Mouse (Mus musculus) liver, embryonic 14.5 days (tissue): ENCODE data around the gene Tarsl2. TPM values are rescaled to one million over a fixed set of nuclear protein-coding genes. Genes with fewer than 3 reads are reported as not detected.

Source experiments
- ATAC-seq: fragments of 200-750 bp; cut with Nextera tagmentation; 2 replicates; pipeline ENCODE4 v1.8.0; 2017; ENCODE audit warnings: moderate number of reproducible peaks, mild to moderate bottlenecking, moderate library complexity; ENCODE audit not compliant: insufficient read depth
- DNase-seq, 3 experiments: peaks; one replicate each; pipeline ENCODE4 v3.0.0-alpha.2; 2012 to 2013; ENCODE audit warnings: low read depth in 3 of 3, low spot score in 3 of 3
- H3K27ac ChIP-seq: fragments of 300-500 bp; sonication (generic); 2 replicates; pipeline ENCODE4 v1.5.1; 2014; ENCODE audit warnings: moderate library complexity, mild to moderate bottlenecking, control low read depth, inconsistent platforms
- H3K27me3 ChIP-seq: fragments of 300-500 bp; sonication (generic); 2 replicates; pipeline ENCODE4 v1.6.1; 2014; ENCODE audit warnings: mild to moderate bottlenecking, low read length, moderate library complexity; ENCODE audit not compliant: control insufficient read depth, insufficient read depth
- H3K36me3 ChIP-seq: fragments of 300-500 bp; sonication (generic); replicated peaks from 2 replicates; pipeline ENCODE4 v1.6.1; 2014; ENCODE audit warnings: low read depth; ENCODE audit not compliant: control insufficient read depth, insufficient read depth
- H3K4me1 ChIP-seq, 2 experiments: fragments of 200-500 bp in 1 of 2; fragments of 300-500 bp in 1 of 2; sonication (generic) in 1 of 2; replicated peaks; 2 replicates each; pipeline ENCODE4 v1.6.1; 2012 to 2014; ENCODE audit warnings: antibody characterized with exemption in 1 of 2, inconsistent platforms in 1 of 2, low read length in 1 of 2; ENCODE audit not compliant: control insufficient read depth in 2 of 2, insufficient read depth in 2 of 2
- H3K4me2 ChIP-seq: fragments of 300-500 bp; sonication (generic); 2 replicates; pipeline ENCODE4 v1.6.1; 2014; ENCODE audit warnings: low read depth, mild to moderate bottlenecking, control low read depth, moderate library complexity
- H3K4me3 ChIP-seq, 2 experiments: fragments of 200-500 bp in 1 of 2; fragments of 300-500 bp in 1 of 2; sonication (generic) in 1 of 2; 2 replicates each; pipeline ENCODE4 v1.5.1; 2012 to 2014; ENCODE audit warnings: low read depth in 2 of 2, low read length in 2 of 2, mild to moderate bottlenecking in 2 of 2, control low read depth in 1 of 2, inconsistent platforms in 1 of 2, moderate library complexity in 1 of 2; ENCODE audit not compliant: insufficient read depth in 1 of 2
- H3K9ac ChIP-seq: fragments of 300-500 bp; sonication (generic); replicated peaks from 2 replicates; pipeline ENCODE4 v1.6.1; 2014; ENCODE audit warnings: mild to moderate bottlenecking, control low read depth, moderate library complexity
- H3K9me3 ChIP-seq: fragments of 300-500 bp; sonication (generic); 2 replicates; pipeline ENCODE4 v1.6.1; 2016; ENCODE audit warnings: low read length, mixed read lengths; ENCODE audit not compliant: control insufficient read depth
- CTCF ChIP-seq: IDR thresholded peaks from 2 replicates; pipeline ENCODE4 v1.5.1; 2016; ENCODE audit warnings: antibody characterized with exemption, low read depth, control low read depth
- EP300 ChIP-seq: IDR thresholded peaks from 2 replicates; pipeline ENCODE4 v1.6.1; 2016; ENCODE audit warnings: antibody characterized with exemption, low read depth
- WGBS: fragments of 180-500 bp; shearing (Covaris S2); extraction: QIAGEN DNeasy Blood & Tissue Kit; methylation state at CpG from one replicate; pipeline ENCODE4 v1.1.7; 2014; ENCODE audit not compliant: insufficient replicate concordance; 5-methylcytosine and 5-hydroxymethylcytosine counted together
- polyA plus RNA-seq, 2 experiments: library from polyadenylated mRNA; depleted of rRNA in 1 of 2; stranded (reverse) in 1 of 2; unstranded in 1 of 2; fragments of >200 nt; fragmentation: Nextera tagmentation in 1 of 2; extraction: Ambion mirVana in 1 of 2; gene quantifications; 2 replicates each; pipeline versions ENCODE4 v1.2.1 to v1.2.3; 2012 to 2014

Gene Tarsl2
- polyA plus RNA-seq, 2 experiments = 10.7 to 18.2 TPM

DNA sequence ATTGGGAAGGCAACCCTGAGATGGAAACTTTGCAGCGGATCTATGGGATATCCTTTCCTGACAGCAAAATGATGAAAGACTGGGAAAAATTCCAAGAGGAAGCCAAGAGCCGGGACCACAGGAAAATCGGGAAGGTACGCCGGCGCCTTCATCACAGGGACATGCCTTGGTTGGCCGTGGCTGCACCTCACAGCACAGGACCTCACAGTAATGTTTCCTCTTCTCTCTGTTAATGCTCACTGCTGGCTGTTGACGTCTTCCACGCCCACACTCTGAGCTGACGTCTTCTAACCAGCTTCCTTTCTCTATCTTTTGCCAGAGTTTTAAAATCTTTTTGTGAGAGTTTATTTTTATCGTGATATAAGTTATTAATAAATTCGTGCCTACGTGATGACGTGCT lies 19.2 kb downstream of the Tarsl2 start:
- WGBS = 81% methylated on average over 14 of the region's 14 CpGs
- H3K9ac ChIP-seq = no peak overlapping the region
- no peaks in the 10 kb centered on the region for H3K4me1 ChIP-seq
- H3K27me3 ChIP-seq = no peaks in the 10 kb centered on the region
- TF ChIP-seq CTCF (no peak), EP300 (no peak)
- no peaks in the 10 kb centered on the region for H3K9me3 ChIP-seq
- no peak overlapping the region for H3K4me2 ChIP-seq
- H3K36me3 ChIP-seq = peaks cover 42% of the 10 kb centered on the region
- DNase-seq (no peak), ATAC-seq (no peak)
- no peak overlapping the region for H3K27ac ChIP-seq
- H3K4me3 ChIP-seq = no peak overlapping the region

DNA sequence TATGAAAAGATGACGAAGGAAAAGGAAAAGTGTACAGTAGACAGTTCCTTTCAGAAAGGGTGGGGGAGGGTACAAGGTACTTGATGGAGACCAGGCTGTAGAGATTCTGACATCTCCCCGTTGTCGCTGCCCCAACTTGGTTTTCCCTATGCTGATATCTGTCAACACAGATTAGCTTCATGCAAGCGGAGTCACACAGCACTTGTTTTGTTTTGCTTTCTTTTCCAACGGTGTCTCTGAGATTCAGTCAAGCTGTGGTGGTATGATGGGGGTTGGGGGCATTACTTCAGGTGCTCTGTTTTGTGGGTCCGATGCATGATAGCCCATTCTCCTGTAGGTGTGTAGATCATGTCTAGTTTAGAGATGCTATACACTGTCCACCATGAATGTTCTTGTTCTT lies 22.8 kb downstream of the Tarsl2 start:
- ATAC-seq = no peak
- peaks cover 36% of the 10 kb centered on the region for H3K36me3 ChIP-seq
- H3K4me1 ChIP-seq = no peaks in the 10 kb centered on the region
- no peaks in the 10 kb centered on the region for H3K27me3 ChIP-seq
- H3K4me2 ChIP-seq = no peak overlapping the region
- no peak overlapping the region for H3K9ac ChIP-seq
- H3K27ac ChIP-seq = no peak overlapping the region
- 80% methylated on average over 6 of the region's 6 CpGs for WGBS
- TF ChIP-seq EP300 = no peak
- no peak for DNase-seq
- H3K9me3 ChIP-seq = no peaks in the 10 kb centered on the region
- H3K4me3 ChIP-seq = no peak overlapping the region

DNA sequence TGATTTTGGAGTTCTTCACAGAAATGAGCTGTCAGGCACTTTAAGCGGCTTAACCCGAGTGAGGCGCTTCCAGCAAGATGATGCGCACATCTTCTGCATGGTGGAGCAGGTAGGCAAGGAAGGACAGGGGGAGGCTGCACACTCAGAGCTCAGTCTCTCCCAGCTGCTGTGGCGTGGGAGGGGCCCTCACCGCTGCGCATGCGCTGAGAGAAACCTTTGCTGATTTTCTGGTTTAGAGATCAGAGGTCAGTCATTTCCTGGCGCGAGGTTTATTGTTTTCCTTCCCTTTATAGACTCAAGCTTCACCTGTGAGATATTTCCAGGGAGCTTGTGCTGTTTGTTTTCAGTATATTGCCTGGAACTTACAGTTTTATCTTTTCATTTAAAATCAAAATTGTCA lies 33.4 kb downstream of the Tarsl2 start:
- H3K4me1 ChIP-seq = no peaks in the 10 kb centered on the region
- DNase-seq (no peak), ATAC-seq (no peak)
- no peak overlapping the region for H3K4me3 ChIP-seq
- 83% methylated on average over 10 of the region's 10 CpGs for WGBS
- no peak overlapping the region for H3K27ac ChIP-seq
- no peak overlapping the region for H3K4me2 ChIP-seq
- no peaks in the 10 kb centered on the region for H3K9me3 ChIP-seq
- H3K36me3 ChIP-seq = peaks cover 20% of the 10 kb centered on the region
- TF ChIP-seq CTCF (no peak), EP300 (no peak)
- H3K27me3 ChIP-seq = no peaks in the 10 kb centered on the region
- no peak overlapping the region for H3K9ac ChIP-seq

DNA sequence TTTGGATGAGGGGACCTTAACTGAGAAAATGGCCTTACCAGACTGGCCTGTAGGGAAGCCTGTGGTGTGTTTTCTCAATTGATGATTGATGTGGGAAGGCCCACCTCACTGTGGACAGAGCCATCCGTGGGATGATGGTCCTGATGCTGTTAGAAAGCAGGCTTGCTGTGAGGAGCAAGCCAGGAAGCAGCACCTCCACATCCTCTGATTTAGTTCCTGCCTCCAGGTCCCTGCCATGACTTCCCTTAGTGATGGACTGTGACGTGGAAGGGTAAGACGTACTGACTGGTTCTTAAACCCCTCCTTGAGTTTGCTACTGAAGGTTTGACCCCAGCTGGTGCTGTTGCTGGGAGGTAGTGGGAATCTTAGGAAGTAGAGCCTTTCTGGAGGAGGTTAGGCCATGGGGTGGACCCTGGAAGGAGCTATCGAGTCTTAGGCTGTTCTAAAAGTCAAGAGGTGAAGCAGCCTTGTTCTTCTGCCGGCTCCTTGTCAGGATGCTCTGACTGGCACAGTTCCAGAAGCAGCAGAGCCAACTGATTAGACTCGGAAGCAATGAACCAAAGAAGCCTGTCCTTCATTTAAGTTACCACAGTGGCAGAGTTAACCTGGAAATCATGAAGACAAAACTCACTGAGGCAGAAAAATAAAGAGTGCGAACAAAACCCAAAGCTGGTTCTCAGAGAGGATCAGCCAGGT lies 34.4 kb downstream of the Tarsl2 start:
- H3K27me3 ChIP-seq = no peaks in the 10 kb centered on the region
- 66% methylated on average over 7 of the region's 7 CpGs for WGBS
- TF ChIP-seq EP300 (no peak), CTCF (no peak)
- no peaks in the 10 kb centered on the region for H3K4me1 ChIP-seq
- no peak overlapping the region for H3K27ac ChIP-seq
- no peak for ATAC-seq
- no peak overlapping the region for H3K4me2 ChIP-seq
- H3K36me3 ChIP-seq = peaks cover 22% of the 10 kb centered on the region
- no peak overlapping the region for H3K9ac ChIP-seq
- H3K9me3 ChIP-seq = no peaks in the 10 kb centered on the region
- DNase-seq = no peak
- H3K4me3 ChIP-seq = no peak overlapping the region

DNA sequence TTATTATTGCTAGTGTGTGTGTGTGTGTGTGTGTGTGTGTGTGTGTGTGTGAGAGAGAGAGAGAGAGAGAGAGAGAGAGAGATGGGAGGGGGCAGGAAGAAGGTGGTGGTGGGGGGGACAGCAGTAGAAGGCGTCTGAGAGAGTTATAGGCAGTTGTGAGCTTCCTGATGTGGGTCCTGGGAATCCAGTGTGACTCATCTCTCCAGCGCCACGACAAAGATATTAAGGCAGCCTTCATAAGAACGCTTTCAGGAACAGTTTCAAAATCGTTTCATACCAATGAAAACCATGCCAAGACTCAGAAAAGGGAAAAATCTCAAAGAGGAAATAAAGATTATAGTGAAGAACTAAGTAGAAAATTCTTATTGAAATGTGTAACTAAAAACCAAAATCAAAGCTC lies 36.5 kb downstream of the Tarsl2 start:
- Histone ChIP-seq H3K9me3 (no peaks in the 10 kb centered on the region), H3K4me2 (no peak overlapping the region), H3K36me3 (peaks cover 17% of the 10 kb centered on the region), H3K9ac (no peak overlapping the region), H3K4me3 (no peak overlapping the region), H3K27ac (no peak overlapping the region), H3K27me3 (no peaks in the 10 kb centered on the region), H3K4me1 (no peaks in the 10 kb centered on the region)
- 74% methylated on average over 5 of the region's 5 CpGs for WGBS
- ATAC-seq (no peak), DNase-seq (no peak)
- TF ChIP-seq CTCF = no peak
